Mouse (Mus musculus) olfactory bulb, adult 2 months (tissue): ENCODE measurements around the gene Card19.

ENCODE experiments used
- CTCF ChIP-seq: fragments of 200-500 bp; IDR thresholded peaks from 2 replicates; pipeline ENCODE4 v1.5.1; 2012; ENCODE audit warnings: low read depth, mild to moderate bottlenecking, low read length, moderate library complexity; ENCODE audit not compliant: insufficient read depth
- POLR2A ChIP-seq: fragments of 200-500 bp; IDR thresholded peaks from 2 replicates; pipeline ENCODE4 v1.6.1; 2012; ENCODE audit warnings: mild to moderate bottlenecking, low read depth, low read length, moderate library complexity; ENCODE audit not compliant: insufficient read depth

- TF ChIP-seq CTCF (no peak), POLR2A (no peak)
Measured at GRCm38 (mm10) chr13:49248467-49248862, 32.6 kb upstream of the Card19 start, which contains the start of gene Susd3.
